Mouse (Mus musculus) kidney, postnatal 10 days (tissue): ENCODE data around the gene Mast1.

ENCODE experiments used
- DNase-seq: peaks from one replicate; pipeline ENCODE4 v3.0.0; 2021; ENCODE audit warnings: mixed read lengths

Gene Mast1

GRCm38 (mm10) chr8:84936962-84937546 lies at the start of gene Mast1:
Mast1 (minus strand) TSS chr8:84937359.
- DNase-seq: peak; percentile 71

GRCm38 (mm10) chr8:84986379-84986945 lies 49.3 kb upstream of the Mast1 start:
- no peak for DNase-seq

GRCm38 (mm10) chr8:84985684-84986378 lies 48.7 kb upstream of the Mast1 start:
- peak; percentile 98 for DNase-seq

- DNase-seq: no peak
Measured at GRCm38 (mm10) chr8:84985049-84985683, 48.0 kb upstream of the Mast1 start.

GRCm38 (mm10) chr8:84984294-84985048 lies 47.3 kb upstream of the Mast1 start:
- peak; percentile 83 for DNase-seq

GRCm38 (mm10) chr8:84982499-84983011 lies 45.4 kb upstream of the Mast1 start:
- no peak for DNase-seq

GRCm38 (mm10) chr8:84981644-84982498 lies 44.7 kb upstream of the Mast1 start:
- DNase-seq: peak; percentile 70

- peak; percentile 96 for DNase-seq
Measured at GRCm38 (mm10) chr8:84980622-84981358, 43.6 kb upstream of the Mast1 start.

- peak; percentile 96 for DNase-seq
Measured at GRCm38 (mm10) chr8:84979599-84980421, 42.7 kb upstream of the Mast1 start.

- DNase-seq: peak; percentile 96
Measured at GRCm38 (mm10) chr8:84978248-84978940, 41.2 kb upstream of the Mast1 start, which contains the start of gene Junb. Junb (minus strand) TSS chr8:84978718.

GRCm38 (mm10) chr8:84977435-84978247 lies 40.5 kb upstream of the Mast1 start:
- DNase-seq: peak; percentile 82

GRCm38 (mm10) chr8:84976763-84977434 lies 39.7 kb upstream of the Mast1 start:
- no peak for DNase-seq

GRCm38 (mm10) chr8:84976031-84976762 lies 39.0 kb upstream of the Mast1 start:
- DNase-seq: peak; percentile 97

- DNase-seq: peak; percentile 80
Measured at GRCm38 (mm10) chr8:84975434-84975833, 38.3 kb upstream of the Mast1 start.

- DNase-seq: no peak
Measured at GRCm38 (mm10) chr8:84974543-84975142, 37.5 kb upstream of the Mast1 start.

GRCm38 (mm10) chr8:84973803-84974542 lies 36.8 kb upstream of the Mast1 start:
- DNase-seq: peak; percentile 67
